In the genomic region with DNA sequence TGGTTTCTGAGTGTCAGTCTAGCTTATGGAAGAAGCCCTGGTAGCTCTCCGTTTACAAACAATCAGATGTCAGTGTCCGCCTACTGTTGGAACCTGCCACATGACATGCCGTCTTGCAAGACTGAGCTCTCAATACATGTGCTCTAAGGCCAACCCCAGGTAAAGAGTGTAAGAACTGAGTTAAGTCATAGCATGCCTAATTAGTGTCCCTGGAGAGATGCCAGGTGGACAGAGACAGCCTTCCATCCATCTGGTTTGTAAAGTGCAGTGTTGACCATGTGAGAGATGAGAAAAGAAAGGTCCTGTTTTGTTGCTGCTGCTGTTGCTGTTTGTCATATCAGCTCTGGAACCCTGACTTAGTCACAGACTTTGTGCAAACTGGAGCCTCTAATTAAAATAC, we compare ENCODE assay signal across 21 mouse cellular contexts.
DNase-seq lines count a peak whose midpoint lies in the region; ATAC-seq lines count a peak whose summit lies in the region.
"Had no signal": no experiment of that assay in that cellular context is flagged by ENCODE, and none has a peak within 500 bp of the region (broad histone marks: within the 10 kb centered on the region; RNA-seq: fewer than 3 reads in every experiment).

No protein-coding gene starts in this region.

- H3K4me2 ChIP-seq in hindbrain, embryonic 12.5 days (replicated peaks): no peak overlapping the region
- H3K4me2 ChIP-seq: embryonic facial prominence, embryonic 12.5 days; forebrain, embryonic 12.5 days; hindbrain, embryonic 14.5 days had no signal

- no peak overlapping the region for H3K9ac ChIP-seq in hindbrain, embryonic 12.5 days
- H3K9ac ChIP-seq: embryonic facial prominence, embryonic 12.5 days; forebrain, embryonic 12.5 days; hindbrain, embryonic 14.5 days had no signal

- intact Hi-C loops in heart, postnatal 36 days (cut with DNase I): no loop called here

- no peak for DNase-seq in cerebellum, postnatal 4 days (ENCODE audit: low spot score in 2 of 2)
- peak; percentile 42 for DNase-seq in cerebellum, adult 11-12 months
- peak; percentile 55 for DNase-seq in cerebellum, adult 9-11 months
- DNase-seq in heart, postnatal 36 days: no peak
- no peak for DNase-seq in forebrain, embryonic 10.5 days (ENCODE audit: extremely low spot score, low spot score)
- DNase-seq: adrenal gland, adult 8-10 months; B cell, adult 2 months; gastrocnemius, postnatal 10 days; heart, adult 18-20 months; heart, postnatal 10 days; kidney, adult 8-10 months had no signal

- H3K36me3 ChIP-seq in hindbrain, embryonic 12.5 days: no peaks in the 10 kb centered on the region
- no peaks in the 10 kb centered on the region for H3K36me3 ChIP-seq in forebrain, embryonic 10.5 days (replicated peaks)
- H3K36me3 ChIP-seq: embryonic facial prominence, embryonic 12.5 days; forebrain, embryonic 12.5 days; G1E had no signal

- ATAC-seq in cerebellum, adult (ENCODE audit: insufficient number of reproducible peaks, low FRiP score, low TSS enrichment): peak; percentile 36; the same call in 1 of the 2 replicates
- no peak for ATAC-seq in hindbrain, embryonic 12.5 days (ENCODE audit: low FRiP score)
- ATAC-seq: CD4-positive, CD25-positive, alpha-beta regulatory T cell, adult 4 months; forebrain, embryonic 16.5 days; intestine, postnatal 0 days had no signal

- H3K27me3 ChIP-seq in hindbrain, embryonic 12.5 days: no peaks in the 10 kb centered on the region
- no peaks in the 10 kb centered on the region for H3K27me3 ChIP-seq in forebrain, embryonic 10.5 days (ENCODE audit: poor library complexity, severe bottlenecking)
- H3K27me3 ChIP-seq: embryonic facial prominence, embryonic 12.5 days; forebrain, embryonic 12.5 days had no signal

- WGBS in hindbrain, embryonic 12.5 days: 92% methylated on average over 3 of the region's 3 CpGs
- WGBS in forebrain, embryonic 10.5 days: 95% methylated on average over 3 of the region's 3 CpGs

- H3K9me3 ChIP-seq in hindbrain, embryonic 12.5 days (replicated peaks): no peaks in the 10 kb centered on the region
- H3K9me3 ChIP-seq in forebrain, embryonic 10.5 days: no peaks in the 10 kb centered on the region
- H3K9me3 ChIP-seq: embryonic facial prominence, embryonic 12.5 days; forebrain, embryonic 12.5 days; G1E; heart, embryonic 10.5 days had no signal

- no peak overlapping the region for H3K27ac ChIP-seq in hindbrain, embryonic 12.5 days
- H3K27ac ChIP-seq in forebrain, embryonic 10.5 days: no peak overlapping the region
- H3K27ac ChIP-seq: embryonic facial prominence, embryonic 12.5 days; forebrain, embryonic 12.5 days; heart, embryonic 10.5 days; hindbrain, embryonic 14.5 days had no signal

- H3K4me1 ChIP-seq in hindbrain, embryonic 12.5 days: no peaks in the 10 kb centered on the region
- no peaks in the 10 kb centered on the region for H3K4me1 ChIP-seq in forebrain, embryonic 10.5 days
- H3K4me1 ChIP-seq: forebrain, embryonic 12.5 days had no signal

- no peak overlapping the region for H3K4me3 ChIP-seq in hindbrain, embryonic 12.5 days
- no peak overlapping the region for H3K4me3 ChIP-seq in forebrain, embryonic 10.5 days
- H3K4me3 ChIP-seq: embryonic facial prominence, embryonic 12.5 days; forebrain, embryonic 12.5 days; heart, embryonic 10.5 days had no signal

Comparison
In these comparisons a context has a peak if more than half of its experiments do, and no peak if none do; other contexts are left out.
1. DNase-seq: peak in cerebellum, adult 11-12 months (single experiment) and cerebellum, adult 9-11 months (single experiment); none in cerebellum, postnatal 4 days (0 of 2), heart, postnatal 36 days (0 of 2) and forebrain, embryonic 10.5 days (single experiment).